Mouse (Mus musculus): Measurements from ENCODE around the gene Mapkapk2. TPM values are rescaled to one million over a fixed set of nuclear protein-coding genes. Genes with fewer than 3 reads are reported as not detected.

Gene Mapkapk2
- polyA plus RNA-seq, 1 experiment from 2014 or later: 129 TPM

GRCm38 (mm10) chr1:131085957-131086739 lies 11.5 kb downstream of the Mapkapk2 start:
- in situ Hi-C loops (cut with MboI; ENCODE audit: low pct_unique_long_range_greater_than_20kb): no loop called here
- POLR2A ChIA-PET: no interaction called here
- DNase-seq (ENCODE audit: low read depth, low spot score) (no peak), ATAC-seq (no peak)
- no peak for TF ChIP-seq CTCF (IDR thresholded peaks at IDR 0.05)
- CTCF ChIA-PET: no interaction called here
- H3K27me3 ChIP-seq: no peaks in the 10 kb centered on the region

DNA sequence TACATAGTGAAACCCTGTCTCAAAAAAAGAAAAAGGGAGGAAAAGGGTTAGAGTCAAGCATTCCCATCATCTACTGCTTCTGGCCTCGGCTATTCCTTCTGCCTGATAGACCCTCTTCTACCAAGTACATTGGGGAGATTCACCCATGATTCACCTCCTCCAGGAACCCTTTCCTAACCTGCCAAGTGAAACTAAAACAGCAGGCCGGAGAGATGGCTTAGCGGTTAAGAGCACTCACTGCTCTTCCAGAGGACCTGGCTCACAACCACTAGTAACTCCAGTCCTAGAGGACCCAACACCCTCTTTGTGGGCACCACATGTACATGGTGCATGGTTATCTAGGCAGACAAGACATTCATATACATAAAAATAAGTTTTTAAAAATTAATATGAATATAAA lies 12.4 kb downstream of the Mapkapk2 start:
- POLR2A ChIA-PET: no interaction called here
- no peak for DNase-seq (ENCODE audit: low read depth, low spot score)
- H3K27me3 ChIP-seq: no peaks in the 10 kb centered on the region
- ATAC-seq: no peak
- in situ Hi-C loops (cut with MboI; ENCODE audit: low pct_unique_long_range_greater_than_20kb): no loop called here
- CTCF ChIA-PET: no interaction called here
- TF ChIP-seq CTCF (IDR thresholded peaks at IDR 0.05): no peak

DNA sequence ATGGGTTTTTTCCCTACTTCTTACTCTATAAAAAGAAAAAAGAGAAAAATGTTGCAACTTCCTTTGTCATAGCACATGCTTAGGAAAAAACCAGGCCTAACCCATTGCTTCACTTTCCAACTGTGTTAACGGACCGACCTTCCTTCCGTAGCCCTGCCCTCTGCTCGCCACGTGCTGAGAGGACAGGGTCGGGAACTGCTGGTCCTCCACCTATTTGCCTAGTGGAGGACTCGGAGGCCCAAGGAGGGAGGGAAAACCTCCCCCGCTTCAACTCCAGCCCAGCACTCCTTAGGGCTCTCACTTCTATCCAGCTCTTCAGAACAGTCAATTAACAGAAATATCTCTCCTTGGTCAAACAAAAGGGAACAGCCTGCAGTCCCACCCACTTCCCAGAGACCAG lies 13.3 kb downstream of the Mapkapk2 start:
- CTCF ChIA-PET: interaction anchor here (3.1 kb wide), 1 partner anchor 11 kb away, joined by 9 read pairs; no protein-coding TSS in a partner anchor
- POLR2A ChIA-PET: interaction anchor here (1.9 kb wide), 1 partner anchor 12 kb away, joined by 8 read pairs; no protein-coding TSS in a partner anchor
- DNase-seq (ENCODE audit: low read depth, low spot score) (no peak), ATAC-seq (no peak)
- no peak for TF ChIP-seq CTCF (IDR thresholded peaks at IDR 0.05)
- in situ Hi-C loops (cut with MboI; ENCODE audit: low pct_unique_long_range_greater_than_20kb): no loop called here
- no peaks in the 10 kb centered on the region for H3K27me3 ChIP-seq

DNA sequence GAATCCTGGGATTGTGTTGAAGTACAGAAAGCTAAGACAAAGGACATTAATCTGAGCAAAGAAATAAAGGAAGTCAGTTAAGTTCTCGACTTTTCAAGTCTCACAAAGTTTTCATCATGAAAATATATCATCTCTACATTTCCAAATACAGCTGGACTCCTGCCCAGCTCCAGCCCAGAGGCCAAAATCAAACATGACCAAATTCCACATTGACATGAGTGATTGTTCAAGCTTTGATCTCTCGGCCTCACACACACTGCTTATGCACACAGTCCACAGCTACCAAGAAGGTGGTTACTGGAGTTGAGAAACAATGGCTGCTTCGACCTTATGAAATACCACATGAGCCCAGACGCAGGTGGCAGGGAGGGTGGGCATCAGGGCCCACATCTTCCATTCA lies 14.0 kb downstream of the Mapkapk2 start:
- ChIA-PET CTCF (interaction anchor here (3.1 kb wide), 1 partner anchor 11 kb away, joined by 9 read pairs; no protein-coding TSS in a partner anchor), POLR2A (interaction anchor here (1.9 kb wide), 1 partner anchor 11 kb away, joined by 8 read pairs; no protein-coding TSS in a partner anchor)
- in situ Hi-C loops (cut with MboI; ENCODE audit: low pct_unique_long_range_greater_than_20kb): no loop called here
- ATAC-seq (peak; percentile 64), DNase-seq (ENCODE audit: low read depth, low spot score) (no peak)
- no peak for TF ChIP-seq CTCF (IDR thresholded peaks at IDR 0.05)
- H3K27me3 ChIP-seq: no peaks in the 10 kb centered on the region

DNA sequence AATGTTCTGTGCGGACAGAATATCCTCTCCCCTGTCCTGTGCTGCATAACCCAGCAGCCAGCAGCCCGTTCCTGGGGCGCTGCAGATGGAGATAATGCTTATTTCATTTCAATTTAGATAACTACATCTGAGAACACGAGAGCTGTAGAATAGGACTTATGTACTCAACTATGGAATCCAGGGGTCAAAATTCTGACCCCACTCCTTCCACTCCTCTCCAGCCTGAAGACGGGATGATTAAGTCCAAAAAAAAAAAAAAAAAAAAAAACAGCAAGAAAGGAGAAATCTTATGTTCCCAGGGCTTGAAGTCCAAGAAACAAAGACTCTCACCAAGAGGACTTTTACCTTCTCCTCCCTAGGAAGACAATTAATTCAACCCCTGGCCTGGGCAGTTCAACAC lies 14.5 kb downstream of the Mapkapk2 start:
- in situ Hi-C loops (cut with MboI; ENCODE audit: low pct_unique_long_range_greater_than_20kb): no loop called here
- TF ChIP-seq CTCF (IDR thresholded peaks at IDR 0.05): no peak
- no peak for DNase-seq (ENCODE audit: low read depth, low spot score)
- H3K27me3 ChIP-seq: no peaks in the 10 kb centered on the region
- ChIA-PET POLR2A (interaction anchor here (0.9 to 1.9 kb wide), 2 partner anchors 11 to 207 kb away, joined by 3 to 8 read pairs; no protein-coding TSS in a partner anchor), CTCF (interaction anchor here (1.7 to 3.1 kb wide), 2 partner anchors 10 to 32 kb away, joined by 5 to 9 read pairs; no protein-coding TSS in a partner anchor)
- no peak for ATAC-seq

- no peak for TF ChIP-seq CTCF (IDR thresholded peaks at IDR 0.05)
- H3K27me3 ChIP-seq: no peaks in the 10 kb centered on the region
- ChIA-PET POLR2A (interaction anchor here (0.8 to 1.2 kb wide), 2 partner anchors 9 to 17 kb away, joined by 3 read pairs; no protein-coding TSS in a partner anchor), CTCF (no interaction called here)
- DNase-seq (ENCODE audit: low read depth, low spot score) (no peak), ATAC-seq (no peak)
- in situ Hi-C loops (cut with MboI; ENCODE audit: low pct_unique_long_range_greater_than_20kb): no loop called here
Measured at GRCm38 (mm10) chr1:131080686-131081085, 16.9 kb downstream of the Mapkapk2 start.

GRCm38 (mm10) chr1:131079762-131080161 lies 17.9 kb downstream of the Mapkapk2 start:
- ATAC-seq: no peak
- ChIA-PET POLR2A (interaction anchor here (0.8 kb wide), 1 partner anchor 16 kb away, joined by 3 read pairs; no protein-coding TSS in a partner anchor), CTCF (interaction anchor here (1.6 kb wide), 1 partner anchor 11 kb away, joined by 3 read pairs; no protein-coding TSS in a partner anchor)
- DNase-seq (ENCODE audit: low read depth, low spot score): no peak
- no peak for TF ChIP-seq CTCF (IDR thresholded peaks at IDR 0.05)
- no peaks in the 10 kb centered on the region for H3K27me3 ChIP-seq
- in situ Hi-C loops (cut with MboI; ENCODE audit: low pct_unique_long_range_greater_than_20kb): no loop called here

DNA sequence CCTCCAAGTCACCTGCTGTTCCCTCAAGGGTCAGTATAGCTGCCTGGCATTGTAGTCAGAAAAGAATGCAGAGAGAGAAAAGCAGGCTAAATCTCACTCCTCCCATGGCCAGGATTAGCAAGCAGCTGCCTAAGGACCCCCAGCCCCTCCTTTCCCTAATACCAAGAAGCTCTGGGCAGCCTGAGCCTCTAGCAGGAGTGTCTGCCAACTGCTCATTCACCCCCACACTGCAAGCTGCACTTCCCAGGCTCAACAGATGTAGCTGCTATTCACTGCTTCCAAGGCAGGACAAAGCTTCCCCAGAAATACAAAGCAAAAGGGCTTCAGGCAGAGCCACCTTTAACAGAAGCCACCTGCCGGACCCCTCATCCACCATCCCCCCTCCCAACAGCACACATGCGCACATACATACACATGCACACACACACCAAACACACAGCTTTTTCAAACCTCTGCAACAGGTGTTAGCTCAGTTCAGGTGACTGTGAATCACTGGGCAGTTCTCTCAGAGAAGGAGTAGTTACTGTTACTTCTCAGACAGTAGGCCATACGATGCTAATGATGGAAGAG lies 18.8 kb downstream of the Mapkapk2 start:
- DNase-seq (ENCODE audit: low read depth, low spot score) (no peak), ATAC-seq (peak; percentile 29)
- ChIA-PET CTCF (interaction anchor here (1.6 kb wide), 1 partner anchor 10 kb away, joined by 3 read pairs; no protein-coding TSS in a partner anchor), POLR2A (no interaction called here)
- in situ Hi-C loops (cut with MboI; ENCODE audit: low pct_unique_long_range_greater_than_20kb): no loop called here
- no peaks in the 10 kb centered on the region for H3K27me3 ChIP-seq
- TF ChIP-seq CTCF (IDR thresholded peaks at IDR 0.05): no peak

- H3K27me3 ChIP-seq: no peaks in the 10 kb centered on the region
- POLR2A ChIA-PET: no interaction called here
- no peak for TF ChIP-seq CTCF (IDR thresholded peaks at IDR 0.05)
- ATAC-seq: no peak
- in situ Hi-C loops (cut with MboI; ENCODE audit: low pct_unique_long_range_greater_than_20kb): no loop called here
- CTCF ChIA-PET: interaction anchor here (1.0 to 1.3 kb wide), 2 partner anchors 17 to 36 kb away, joined by 3 read pairs; no protein-coding TSS in a partner anchor
- no peak for DNase-seq (ENCODE audit: low read depth, low spot score)
Measured at GRCm38 (mm10) chr1:131075098-131075791, 22.4 kb downstream of the Mapkapk2 start.

- no peaks in the 10 kb centered on the region for H3K27me3 ChIP-seq
- CTCF ChIA-PET: interaction anchor here (1.0 to 1.3 kb wide), 2 partner anchors 17 to 37 kb away, joined by 3 read pairs; no protein-coding TSS in a partner anchor
- TF ChIP-seq CTCF (IDR thresholded peaks at IDR 0.05): no peak
- ATAC-seq: no peak
- no peak for DNase-seq (ENCODE audit: low read depth, low spot score)
- in situ Hi-C loops (cut with MboI; ENCODE audit: low pct_unique_long_range_greater_than_20kb): no loop called here
- POLR2A ChIA-PET: no interaction called here
Measured at GRCm38 (mm10) chr1:131074524-131074938, 23.1 kb downstream of the Mapkapk2 start.

All from Patski (cell line).